Mouse (Mus musculus): ENCODE data around the gene Cd164. TPM values are rescaled to one million over a fixed set of nuclear protein-coding genes. Genes with fewer than 3 reads are reported as not detected.

Gene Cd164
- 100 to 1,000 TPM; 180 to 237 TPM for polyA plus RNA-seq (2017; shearing (Covaris generic))

GRCm38 (mm10) chr10:41518981-41519618 lies at the start of gene Cd164:
Gene Cd164, plus strand, starts transcription at chr10:41519414.

GRCm38 (mm10) chr10:41476171-41477017 lies 42.8 kb upstream of the Cd164 start, which contains the start of gene Mical1:
Gene Mical1, plus strand, starts transcription at chr10:41476314.

DNA sequence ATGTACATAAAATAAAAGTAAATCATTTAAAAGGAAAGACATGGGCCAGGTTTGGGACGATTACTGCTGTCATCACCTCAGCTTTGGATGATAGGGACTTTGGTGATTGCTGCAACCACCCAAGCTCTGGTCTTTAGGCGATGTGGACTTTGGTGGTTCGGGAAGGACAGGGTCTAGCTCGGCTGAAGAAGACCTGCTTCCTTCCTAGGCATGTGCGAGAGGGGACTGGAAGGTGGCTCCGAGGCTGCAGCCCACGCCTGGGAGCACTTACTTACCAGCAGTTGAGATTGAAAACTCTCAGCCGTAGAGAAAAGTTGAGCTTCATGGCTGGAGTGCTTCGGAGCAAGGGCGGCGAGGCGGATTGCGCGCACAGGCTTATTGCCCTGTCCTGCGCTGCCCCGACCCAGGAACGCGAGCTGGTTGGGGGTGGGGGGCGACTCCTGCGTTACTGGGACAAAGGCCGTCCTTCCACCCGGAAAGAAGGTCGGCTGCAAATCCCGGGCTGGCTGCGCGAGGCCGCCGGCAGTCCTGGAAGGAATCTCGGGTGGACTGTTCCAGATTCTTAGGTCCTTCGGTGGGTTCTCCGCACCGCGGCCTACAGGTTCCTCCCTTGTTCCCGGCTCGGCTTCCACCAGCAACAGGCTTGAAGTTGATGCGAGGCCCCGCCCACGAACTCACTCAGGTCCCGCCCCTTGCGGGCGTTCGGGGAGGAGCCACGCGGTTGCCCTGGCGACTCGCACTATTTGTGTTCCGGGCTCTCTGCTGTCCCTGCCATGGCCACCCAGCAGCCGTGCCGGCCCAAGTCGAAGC lies 29.3 kb upstream of the Cd164 start, which contains the start of the genes Smpd2 and Ppil6:
Smpd2 (minus strand) TSS at position 662 of the 810 bp plus-strand sequence.
Ppil6 (plus strand) TSS at position 732 of the 810 bp plus-strand sequence.

Other genes with a start within 250 kb of the Cd164 start
- gene Fig4, start 216.2 kb upstream of the Cd164 start, polyA plus RNA-seq (2017; shearing (Covaris generic)): 10 to 100 TPM; 28.8 to 31.2 TPM
- under 1 TPM; 0.11 to 0.12 TPM for gene Ak9, start 215.4 kb upstream of the Cd164 start, polyA plus RNA-seq (2017; shearing (Covaris generic))
- 10 to 100 TPM; 41.0 to 46.1 TPM for gene Zbtb24, start 69.0 kb upstream of the Cd164 start, polyA plus RNA-seq (2017; shearing (Covaris generic))
- gene Mical1, start 43.1 kb upstream of the Cd164 start, polyA plus RNA-seq (2017; shearing (Covaris generic)): 100 to 1,000 TPM in 1 of 2 experiments, 10 to 100 TPM in 1; 96.8 to 130 TPM
- gene Smpd2, start 29.0 kb upstream of the Cd164 start, polyA plus RNA-seq (2017; shearing (Covaris generic)): 10 to 100 TPM; 36.3 to 62.8 TPM
- gene Ppil6, start 29.0 kb upstream of the Cd164 start, polyA plus RNA-seq (2017; shearing (Covaris generic)): under 1 TPM; 0.64 to 0.76 TPM
- 1 to 10 TPM; 1.2 to 1.4 TPM for gene Ccdc162, start 197.2 kb downstream of the Cd164 start, polyA plus RNA-seq (2017; shearing (Covaris generic))

All from inflammation-experienced regulatory T-cells (primary cell).